Mouse (Mus musculus): ENCODE data around the gene Dpy19l3. TPM values are rescaled to one million over a fixed set of nuclear protein-coding genes. Genes with fewer than 3 reads are reported as not detected.

Dpy19l3 gene
- polyA plus RNA-seq, 1 experiment: 22.4 TPM

DNA sequence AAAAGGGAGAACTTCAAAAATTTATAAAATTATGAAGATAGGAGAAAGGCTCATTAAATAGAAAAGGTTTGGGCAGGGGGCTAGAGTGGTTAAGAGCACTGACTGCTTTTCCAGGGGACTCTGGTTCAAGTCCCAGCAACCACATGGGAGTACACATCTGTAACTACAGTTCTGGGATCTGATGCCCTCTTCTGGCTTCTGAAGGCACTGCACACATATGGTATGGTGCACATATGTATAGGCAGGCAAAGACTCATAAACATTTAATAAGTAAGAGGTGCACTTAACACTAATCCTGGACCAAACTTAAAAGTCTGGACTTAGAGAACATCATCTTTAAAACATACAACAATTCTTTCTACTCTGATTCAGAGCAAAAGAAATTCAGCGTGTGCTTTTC, 56.2 kb downstream of the Dpy19l3 start:
- no peak for DNase-seq (ENCODE audit: extremely low spot score in 1 of 2, low spot score in 1 of 2)

DNA sequence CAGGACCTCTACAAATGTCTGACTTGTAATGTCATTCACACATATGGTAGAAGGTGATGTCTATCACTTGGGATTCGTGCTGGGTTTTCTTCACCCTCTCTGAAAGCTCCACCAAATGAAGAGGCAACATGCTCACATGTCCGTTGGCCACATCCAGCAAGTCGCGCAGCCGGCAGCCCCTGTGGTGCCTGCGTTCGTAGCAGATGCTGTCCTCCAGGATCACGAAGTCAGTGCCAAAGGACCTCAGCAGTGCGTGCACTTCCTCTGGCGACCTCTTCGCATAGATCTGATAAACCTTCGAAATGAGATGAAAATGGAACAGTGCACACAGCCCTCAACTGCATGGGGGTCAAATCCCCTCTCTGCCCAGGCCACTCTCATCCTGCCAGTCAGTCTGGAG, 61.6 kb downstream of the Dpy19l3 start:
- no peak for DNase-seq (ENCODE audit: extremely low spot score in 1 of 2, low spot score in 1 of 2)

DNA sequence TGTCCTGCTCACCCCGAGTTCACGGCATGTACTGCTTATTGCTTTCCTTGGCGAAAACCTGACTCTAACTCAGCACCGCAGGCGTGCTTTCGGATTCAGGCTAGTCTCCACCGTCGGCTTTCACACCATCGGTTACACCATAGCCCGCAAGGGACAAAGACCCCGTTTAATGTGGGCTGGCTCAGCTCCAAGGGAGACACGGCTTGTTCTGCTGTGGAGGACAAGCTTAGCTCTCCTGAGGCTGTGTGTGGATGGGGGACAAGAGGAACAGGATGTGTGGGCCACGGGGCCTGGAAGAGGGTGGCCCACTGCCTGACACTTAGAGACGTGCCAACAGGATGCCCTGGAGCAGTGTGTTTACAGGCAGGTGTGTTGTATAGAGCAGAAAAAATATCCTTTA, 62.1 kb downstream of the Dpy19l3 start:
- DNase-seq (ENCODE audit: extremely low spot score in 1 of 2, low spot score in 1 of 2): no peak

DNA sequence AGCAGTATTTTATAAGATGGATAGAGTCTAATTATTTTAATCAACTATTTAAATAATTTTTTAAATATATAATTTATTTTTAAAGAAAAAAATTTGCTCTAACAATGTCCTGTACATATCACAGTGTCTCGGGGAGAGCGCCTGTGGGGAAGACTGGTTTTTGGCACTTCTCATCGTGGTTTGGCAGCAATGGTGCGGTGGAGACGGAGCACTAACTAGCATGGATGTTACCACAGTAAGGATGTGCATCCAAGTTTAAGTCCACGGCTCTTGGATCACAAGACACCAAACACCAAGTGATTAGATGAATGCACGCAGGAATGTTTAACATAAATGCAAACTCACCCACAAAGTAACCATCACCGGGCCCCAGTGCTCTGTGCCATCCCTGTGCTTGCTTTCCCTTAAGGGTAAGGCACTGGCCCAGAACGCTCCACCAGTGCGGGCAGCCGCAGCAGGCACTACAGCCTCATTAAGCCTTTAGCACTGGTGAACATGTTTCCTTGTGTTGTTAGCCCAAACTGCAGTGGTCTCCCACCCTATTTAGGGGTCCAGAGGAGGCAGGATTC, 65.4 kb downstream of the Dpy19l3 start:
- DNase-seq (ENCODE audit: extremely low spot score in 1 of 2, low spot score in 1 of 2): no peak

DNA sequence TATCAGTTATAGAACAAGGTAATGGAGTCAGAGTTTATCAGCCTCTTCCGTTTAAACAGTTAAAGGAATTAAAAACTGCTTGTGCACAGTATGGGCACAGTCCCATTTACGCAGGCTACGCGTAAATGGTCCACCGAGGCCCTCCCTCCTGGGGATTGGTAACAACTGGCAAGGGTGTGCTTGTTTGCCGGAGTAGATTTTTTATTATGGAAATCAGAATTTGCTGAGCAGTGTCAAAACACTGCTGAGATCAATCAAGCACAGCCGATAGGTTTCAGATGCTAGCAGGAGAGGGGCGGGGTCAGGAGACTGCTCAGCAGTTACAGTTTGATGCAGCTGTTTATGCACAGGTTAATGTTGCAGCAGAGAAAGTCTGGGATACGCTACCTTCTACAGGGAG, 66.0 kb downstream of the Dpy19l3 start:
- DNase-seq (ENCODE audit: extremely low spot score in 1 of 2, low spot score in 1 of 2): no peak

DNA sequence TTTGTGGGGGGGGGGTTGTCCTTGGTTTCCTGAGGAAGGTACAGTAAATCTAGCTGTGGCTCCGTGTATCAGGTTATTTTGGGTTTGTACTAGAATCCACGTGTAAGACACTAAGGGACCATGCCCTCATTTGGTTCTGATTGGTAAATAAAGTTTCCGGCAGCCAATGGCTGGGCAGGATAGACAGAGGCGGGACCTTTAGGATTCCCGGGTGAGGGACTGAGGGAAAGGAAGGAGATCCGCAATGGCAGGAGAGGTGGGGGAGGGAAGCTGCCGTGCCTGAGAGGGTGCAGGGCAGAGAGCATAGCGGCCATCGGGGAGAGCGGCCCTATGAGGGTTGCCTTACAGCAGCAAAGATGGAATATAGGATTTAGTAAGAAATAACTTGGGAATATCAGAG, 67.0 kb downstream of the Dpy19l3 start:
- no peak for DNase-seq (ENCODE audit: extremely low spot score in 1 of 2, low spot score in 1 of 2)

DNA sequence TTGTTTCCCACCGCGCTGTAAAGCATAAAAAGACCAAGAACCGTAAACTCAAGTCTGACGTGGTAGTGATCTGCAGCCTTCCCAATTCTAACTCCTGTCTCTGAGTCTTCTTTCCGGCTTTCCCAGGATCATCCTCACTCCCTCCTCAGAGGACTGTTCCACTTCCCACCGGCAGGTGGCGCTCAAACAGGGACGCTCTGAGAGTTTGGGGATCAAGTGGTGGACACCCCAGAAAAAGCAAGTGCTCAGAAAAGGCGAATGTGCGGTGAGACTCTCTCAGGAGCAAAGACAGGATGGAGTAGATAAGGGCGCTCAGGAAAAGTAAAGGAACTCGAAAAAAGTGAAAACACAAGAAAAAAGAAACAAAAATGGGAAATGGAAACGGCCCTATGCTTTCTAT, 67.5 kb downstream of the Dpy19l3 start:
- peak in 1 of 2 experiments; percentile 77 for DNase-seq (ENCODE audit: extremely low spot score in 1 of 2, low spot score in 1 of 2)

DNA sequence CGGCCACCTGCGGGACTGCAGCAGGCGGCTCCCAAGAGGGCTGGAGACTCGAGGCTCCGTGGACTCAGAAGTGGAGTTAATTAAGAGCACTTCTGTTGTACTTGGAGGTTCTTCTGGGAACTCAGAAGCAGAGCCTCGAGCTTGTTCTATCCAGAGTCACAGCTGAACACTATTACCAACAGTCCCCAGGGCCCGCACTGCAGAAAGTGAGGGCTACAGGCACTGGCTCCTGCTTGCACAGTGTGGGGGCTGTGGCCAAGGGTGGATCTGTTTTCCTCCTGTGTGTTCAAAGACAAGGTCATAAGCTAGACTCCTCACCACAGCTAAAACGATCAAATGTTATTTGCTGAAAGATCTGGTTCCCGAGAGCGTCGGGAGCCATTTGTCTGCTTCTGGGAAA, 68.0 kb downstream of the Dpy19l3 start:
- no peak for DNase-seq (ENCODE audit: extremely low spot score in 1 of 2, low spot score in 1 of 2)

DNA sequence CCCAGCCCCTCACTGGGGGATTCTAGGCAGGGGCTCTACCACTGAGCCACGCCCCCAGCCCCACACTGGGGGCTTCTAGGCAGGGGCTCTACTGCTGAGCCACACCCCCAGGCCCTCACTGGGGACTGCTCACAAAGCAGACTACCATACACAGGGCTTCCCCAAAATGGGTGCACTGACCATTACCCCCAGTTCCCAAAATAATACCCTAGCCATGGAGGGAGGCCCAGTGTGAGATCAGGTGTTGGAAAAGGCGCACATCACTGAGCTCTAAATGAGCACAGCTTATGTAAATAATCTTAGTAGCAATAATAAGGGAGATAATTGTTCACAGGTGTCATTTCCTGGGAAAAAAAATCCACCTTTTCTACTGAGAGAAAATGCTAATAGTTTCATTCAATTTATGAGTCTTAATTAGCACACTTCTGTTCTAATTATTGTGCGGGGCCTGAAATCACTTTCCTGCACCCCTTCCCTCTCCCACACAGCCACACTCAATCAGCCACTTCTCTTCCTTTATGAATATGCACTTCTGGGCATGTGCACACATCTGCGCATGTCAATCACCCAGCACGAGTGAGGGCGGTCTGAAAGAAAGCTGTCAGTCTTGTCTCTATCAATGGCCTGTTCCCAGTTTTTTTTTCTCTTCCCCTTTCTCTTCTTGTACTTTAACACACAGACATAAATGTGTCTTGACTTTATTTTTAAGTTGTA, 70.7 kb downstream of the Dpy19l3 start:
- no peak for DNase-seq (ENCODE audit: extremely low spot score in 1 of 2, low spot score in 1 of 2)

DNA sequence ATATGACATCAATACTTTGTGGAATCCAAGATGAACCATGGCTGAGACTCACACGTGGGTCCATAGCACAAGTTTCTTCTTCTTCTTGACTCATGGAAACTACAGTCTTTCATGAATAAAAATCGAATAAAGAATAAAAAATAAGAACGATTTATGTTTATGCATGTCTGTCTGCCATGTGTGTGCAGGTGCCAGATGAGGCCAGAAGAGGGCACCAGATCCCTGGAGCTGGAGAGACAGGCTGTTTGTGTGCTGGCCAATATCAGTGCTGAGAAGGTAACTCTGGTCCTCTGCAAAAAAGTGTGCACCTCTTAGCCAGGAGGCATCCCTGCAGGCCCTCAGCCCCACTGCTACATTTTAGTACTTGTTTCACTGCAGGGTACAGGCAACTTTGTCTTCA, 72.7 kb downstream of the Dpy19l3 start:
- DNase-seq (ENCODE audit: extremely low spot score in 1 of 2, low spot score in 1 of 2): no peak

DNA sequence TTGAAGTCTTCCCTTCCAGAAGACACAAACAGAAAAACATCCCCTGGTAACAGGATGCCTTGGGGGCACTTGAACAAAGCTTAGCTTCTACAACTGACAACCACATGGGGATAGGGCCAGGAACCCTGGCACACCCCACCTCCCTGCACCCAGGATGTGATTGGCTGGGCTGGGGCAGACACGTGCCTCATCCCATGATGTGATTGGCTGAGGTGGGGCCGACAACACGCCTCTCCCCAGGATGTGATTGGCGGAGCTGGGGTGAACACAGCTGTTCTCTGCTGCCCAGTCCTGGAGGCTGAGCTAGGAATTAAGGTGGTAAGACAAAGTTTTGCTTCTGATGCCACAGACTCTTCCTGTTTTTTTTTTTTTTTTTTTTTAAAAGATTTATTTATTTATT, 75.3 kb downstream of the Dpy19l3 start:
- DNase-seq (ENCODE audit: extremely low spot score in 1 of 2, low spot score in 1 of 2): no peak

DNA sequence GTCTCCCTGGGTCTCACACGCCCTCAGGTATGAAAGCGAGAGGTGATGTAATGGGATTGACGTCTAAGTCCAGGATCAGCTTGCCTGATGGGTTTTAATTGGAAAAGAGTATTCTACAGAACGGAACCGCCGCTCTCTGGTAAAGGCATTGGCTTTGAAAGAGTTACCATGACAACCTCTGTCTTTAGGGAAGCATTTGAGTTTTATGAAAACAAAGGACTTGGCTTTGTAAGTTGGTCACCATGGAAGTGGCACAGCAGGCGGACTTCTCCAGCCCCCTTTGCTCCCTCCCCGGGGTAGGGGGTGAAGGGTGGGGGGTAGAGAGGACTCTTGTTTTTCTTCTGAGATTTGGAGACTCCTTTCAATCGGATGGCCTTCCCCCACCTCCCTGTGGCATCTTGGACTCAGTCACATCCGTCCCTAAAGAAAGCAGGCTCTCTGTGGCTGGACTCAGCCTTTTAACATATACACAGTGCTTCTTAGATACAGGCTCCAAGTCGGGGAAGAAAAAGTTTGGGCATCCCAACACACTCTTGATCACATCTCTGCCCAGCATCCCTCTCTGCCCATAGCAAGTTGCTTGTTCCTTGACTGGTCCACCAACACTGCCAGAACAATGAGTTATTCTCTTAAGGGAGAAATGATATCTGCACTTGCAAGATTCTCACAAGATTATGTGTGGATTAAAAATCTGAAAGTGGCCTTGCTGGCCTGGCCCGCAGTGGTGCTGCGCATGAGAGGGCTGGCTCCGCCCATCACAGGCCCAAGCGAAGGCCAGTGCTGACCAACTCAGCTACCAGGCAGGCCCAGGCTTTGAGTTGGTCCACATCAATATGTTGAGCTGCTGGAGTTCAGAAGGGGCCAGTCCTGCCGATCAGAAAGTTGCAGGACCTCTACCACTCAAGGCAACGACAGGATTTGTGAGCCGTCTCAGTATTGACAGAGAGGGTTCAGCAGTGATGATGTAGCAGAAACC, 85.9 kb downstream of the Dpy19l3 start:
- DNase-seq (ENCODE audit: extremely low spot score in 1 of 2, low spot score in 1 of 2): peak in 1 of 2 experiments; percentile 30

DNA sequence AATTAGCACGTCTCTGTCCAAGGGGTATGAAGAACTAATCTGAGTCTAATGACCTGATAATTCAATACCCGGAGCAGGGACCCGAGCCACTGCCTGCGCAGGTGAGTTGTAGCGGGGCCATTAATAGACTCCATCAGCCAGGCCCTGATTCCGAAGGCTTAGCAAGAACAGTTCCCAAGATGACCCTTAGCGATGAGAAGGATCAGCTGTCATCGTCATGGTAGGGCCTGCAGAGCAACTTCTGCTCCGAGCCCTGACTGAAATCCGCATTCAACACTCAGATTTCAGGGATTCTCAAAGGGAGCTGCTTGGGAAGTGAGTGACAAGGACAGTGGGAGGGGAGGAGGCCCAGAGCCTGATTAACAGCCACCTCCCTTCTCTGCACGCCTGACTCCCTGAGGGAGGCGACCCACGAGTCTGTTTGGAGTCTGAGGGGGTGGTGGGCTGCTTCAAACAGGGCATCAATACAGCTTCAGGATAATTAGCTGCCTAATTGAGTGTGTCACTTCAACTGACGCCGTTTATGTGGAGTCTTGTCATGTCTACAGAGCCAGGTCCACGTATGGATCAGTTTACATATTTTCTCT, 90.4 kb downstream of the Dpy19l3 start:
- no peak for DNase-seq (ENCODE audit: extremely low spot score in 1 of 2, low spot score in 1 of 2)

DNA sequence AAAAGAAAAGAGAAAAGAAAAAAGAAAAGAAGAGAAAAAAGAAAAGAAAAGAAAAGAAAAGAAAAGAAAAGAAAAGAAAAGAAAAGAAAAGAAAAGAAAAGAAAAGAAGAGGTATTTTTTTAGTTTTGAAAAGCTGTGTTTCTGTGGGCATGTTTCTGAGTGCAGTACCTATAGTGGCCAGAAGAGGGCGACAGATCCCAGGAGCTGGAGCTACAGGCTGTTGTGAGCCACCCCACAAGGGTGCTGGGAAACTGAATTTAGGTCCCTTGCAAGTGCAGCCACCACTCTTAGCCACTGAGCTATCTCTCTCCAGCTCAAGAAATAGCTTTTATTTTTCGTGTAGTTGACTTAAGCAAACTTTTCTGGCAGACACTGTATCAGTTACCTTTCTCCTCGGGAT, 95.1 kb downstream of the Dpy19l3 start:
- DNase-seq (ENCODE audit: extremely low spot score in 1 of 2, low spot score in 1 of 2): peak in 1 of 2 experiments; percentile 34

DNA sequence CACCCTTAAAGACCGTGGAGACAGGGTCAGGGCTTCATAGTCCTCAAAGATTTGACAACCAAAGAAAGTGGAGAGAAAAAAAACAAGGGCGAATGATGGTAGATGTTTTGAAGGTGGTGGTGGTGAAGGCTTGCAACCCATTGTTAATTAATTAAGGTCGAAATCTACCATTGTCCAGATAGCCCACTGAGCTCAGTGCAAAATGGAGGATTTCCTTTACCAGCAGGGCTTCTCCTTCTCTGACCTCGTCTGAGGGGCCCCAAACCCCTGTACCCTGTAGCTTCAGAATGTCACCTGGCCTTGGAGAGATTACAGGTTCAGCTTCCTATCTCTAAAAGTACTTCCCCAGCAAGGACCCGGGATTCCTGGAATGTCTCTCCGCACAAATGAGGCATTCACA, 96.4 kb downstream of the Dpy19l3 start:
- DNase-seq (ENCODE audit: extremely low spot score in 1 of 2, low spot score in 1 of 2): no peak

DNA sequence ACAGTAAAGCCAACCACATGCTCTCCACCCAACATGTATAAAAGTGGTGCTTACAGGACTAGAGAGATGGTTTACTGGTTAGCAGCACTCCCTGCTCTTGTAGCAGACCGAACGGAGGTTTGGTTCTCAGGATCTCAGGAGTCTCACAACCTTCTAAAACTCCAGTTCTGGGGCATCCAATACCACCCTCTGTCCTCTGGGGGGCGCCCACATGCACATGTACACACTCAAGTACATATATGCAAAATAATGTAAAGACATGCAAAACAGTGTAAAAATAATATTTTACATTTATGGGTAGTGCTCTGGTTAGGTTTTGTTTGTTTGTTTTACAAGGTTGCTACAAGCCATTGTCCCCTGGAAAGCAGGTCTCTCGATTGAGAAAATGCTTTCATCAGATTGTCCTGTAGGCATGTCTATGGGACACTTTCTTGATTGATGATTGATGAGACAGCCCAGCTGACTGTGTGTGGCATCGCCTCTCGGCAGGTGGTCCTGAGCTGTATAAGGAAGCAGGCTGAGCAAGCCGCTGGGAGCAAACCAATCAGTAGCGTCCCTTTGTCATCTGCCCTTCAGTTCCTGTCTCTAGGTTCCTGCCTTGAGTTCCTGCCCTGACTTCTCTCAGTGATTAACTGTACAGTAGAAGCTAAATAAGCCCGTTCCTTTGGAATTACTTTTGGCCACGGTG, 102.5 kb downstream of the Dpy19l3 start:
- no peak for DNase-seq (ENCODE audit: extremely low spot score in 1 of 2, low spot score in 1 of 2)

DNA sequence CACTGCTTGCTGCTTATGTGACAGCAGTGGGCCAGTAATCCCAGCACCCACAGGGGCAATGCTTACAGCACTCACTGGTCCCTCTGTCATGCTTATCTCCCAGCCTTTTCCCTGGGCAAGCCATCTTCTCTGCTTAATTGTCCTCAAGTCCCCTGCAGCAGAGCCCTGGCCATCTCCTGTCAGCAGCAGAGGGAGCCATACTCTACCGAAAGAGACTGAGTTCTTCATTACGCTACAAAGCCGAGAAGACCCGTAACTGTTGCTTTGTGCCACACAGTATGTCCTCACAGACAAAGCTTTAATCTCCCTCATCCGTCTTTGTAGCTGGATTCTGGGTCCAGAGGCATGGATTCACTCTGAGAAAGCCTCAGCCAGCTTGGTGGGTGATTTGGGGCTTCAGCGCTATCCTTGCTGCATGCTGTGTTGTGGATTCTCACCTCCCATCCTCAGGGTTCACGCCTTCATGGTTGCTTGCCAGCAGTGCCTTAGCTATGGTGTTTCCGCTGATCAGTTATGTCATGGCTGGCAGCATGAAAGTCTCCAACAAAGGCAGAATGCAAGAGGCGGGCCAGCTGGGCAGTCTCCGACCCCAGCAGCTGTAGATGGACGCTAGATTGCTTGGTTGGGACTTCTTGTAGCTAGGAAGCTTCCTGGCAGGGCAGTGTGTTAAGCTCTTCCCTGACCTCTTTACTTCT, 103.4 kb downstream of the Dpy19l3 start:
- peak in 1 of 2 experiments; percentile 77 for DNase-seq (ENCODE audit: extremely low spot score in 1 of 2, low spot score in 1 of 2)

DNA sequence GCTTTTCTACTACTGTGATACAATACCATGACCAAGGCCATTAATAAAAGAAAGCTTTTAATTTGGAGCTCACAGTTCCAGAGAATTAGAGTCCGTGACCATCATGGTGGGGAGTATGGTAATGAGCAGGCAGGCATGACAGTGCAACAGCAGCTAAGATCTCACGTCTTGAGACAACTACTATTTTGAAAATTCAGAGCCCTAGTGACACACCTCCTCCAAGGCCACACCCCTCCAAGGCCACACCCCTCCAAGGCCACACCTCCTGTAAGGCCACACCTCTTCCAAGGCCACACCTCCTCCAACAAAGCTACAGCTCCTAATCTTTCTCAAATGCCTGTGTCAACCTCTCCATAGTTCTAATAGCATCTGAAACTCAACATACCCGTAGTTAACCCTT, 105.2 kb downstream of the Dpy19l3 start:
- no peak for DNase-seq (ENCODE audit: extremely low spot score in 1 of 2, low spot score in 1 of 2)

DNA sequence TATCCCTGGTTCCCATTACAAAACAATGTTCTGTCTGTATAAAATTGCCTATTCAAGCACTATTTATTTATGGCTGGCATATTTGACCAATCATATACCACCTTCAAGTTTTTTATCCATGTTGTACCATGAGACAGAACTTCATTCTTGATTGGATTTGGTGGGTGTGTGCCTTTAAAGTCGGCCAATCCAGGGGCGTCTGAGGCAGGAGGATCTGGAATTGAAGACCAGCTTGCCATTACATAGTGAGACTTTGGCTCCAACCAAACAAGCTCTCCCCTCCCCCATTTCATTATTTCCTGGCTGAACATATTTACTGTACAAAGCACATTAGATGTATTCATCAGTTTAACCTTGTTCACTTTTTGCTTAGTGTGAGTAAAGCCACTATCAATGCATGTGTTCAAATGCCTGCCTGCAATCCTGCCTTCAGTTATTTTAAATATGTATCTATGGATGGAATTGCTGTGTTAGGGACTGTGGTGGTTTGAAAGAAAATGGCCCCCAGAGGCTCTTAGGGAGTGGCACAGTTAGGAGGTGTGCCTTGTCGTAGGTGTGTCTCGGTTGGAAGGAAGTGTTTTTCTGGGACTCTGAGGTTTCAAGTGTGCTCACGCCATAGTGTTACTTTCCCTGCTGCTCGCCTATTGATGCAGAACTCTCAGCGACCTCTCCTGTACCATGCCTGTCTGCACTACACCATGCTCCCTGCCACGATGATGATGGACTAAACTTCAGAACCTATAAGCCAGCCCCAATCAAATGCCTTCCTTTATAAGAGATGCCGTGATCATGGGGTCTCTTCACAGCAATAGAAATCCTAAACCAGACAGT, 105.8 kb downstream of the Dpy19l3 start:
- DNase-seq (ENCODE audit: extremely low spot score in 1 of 2, low spot score in 1 of 2): no peak

Data from frontal cortex, adult 2 months (tissue).